Mouse (Mus musculus) adrenal gland, postnatal 4 days (tissue): ENCODE data around the gene BC024978. TPM values are rescaled to one million over a fixed set of nuclear protein-coding genes. Genes with fewer than 3 reads are reported as not detected.

ENCODE experiments used
- DNase-seq, 2 experiments: peaks; one replicate each; pipeline ENCODE4 v3.0.0; 2021 to 2022; ENCODE audit warnings: low spot score in 2 of 2, mixed read lengths in 2 of 2
- long read RNA-seq, 2 experiments: library from polyadenylated mRNA; stranded (forward); transcript quantifications; one replicate each; pipeline ENCODE4 v2.0.0; 2021
- total RNA-seq, 2 experiments: library from RNA; stranded (reverse); gene quantifications; 2 replicates each; pipeline ENCODE4 v1.2.3; 2021

Gene BC024978
- total RNA-seq = 10 to 100 TPM; 19.2 to 22.7 TPM
- long read RNA-seq, experiment 1, partial matches to known transcripts = 0 of 1 reads
- long read RNA-seq, experiment 1, other reads (novel, unspliced or antisense) = 0 of 1 reads
- long read RNA-seq, experiment 2, partial matches to known transcripts = 0 of 4 reads
- long read RNA-seq, experiment 2, other reads (novel, unspliced or antisense) = 4 of 4 reads

DNA sequence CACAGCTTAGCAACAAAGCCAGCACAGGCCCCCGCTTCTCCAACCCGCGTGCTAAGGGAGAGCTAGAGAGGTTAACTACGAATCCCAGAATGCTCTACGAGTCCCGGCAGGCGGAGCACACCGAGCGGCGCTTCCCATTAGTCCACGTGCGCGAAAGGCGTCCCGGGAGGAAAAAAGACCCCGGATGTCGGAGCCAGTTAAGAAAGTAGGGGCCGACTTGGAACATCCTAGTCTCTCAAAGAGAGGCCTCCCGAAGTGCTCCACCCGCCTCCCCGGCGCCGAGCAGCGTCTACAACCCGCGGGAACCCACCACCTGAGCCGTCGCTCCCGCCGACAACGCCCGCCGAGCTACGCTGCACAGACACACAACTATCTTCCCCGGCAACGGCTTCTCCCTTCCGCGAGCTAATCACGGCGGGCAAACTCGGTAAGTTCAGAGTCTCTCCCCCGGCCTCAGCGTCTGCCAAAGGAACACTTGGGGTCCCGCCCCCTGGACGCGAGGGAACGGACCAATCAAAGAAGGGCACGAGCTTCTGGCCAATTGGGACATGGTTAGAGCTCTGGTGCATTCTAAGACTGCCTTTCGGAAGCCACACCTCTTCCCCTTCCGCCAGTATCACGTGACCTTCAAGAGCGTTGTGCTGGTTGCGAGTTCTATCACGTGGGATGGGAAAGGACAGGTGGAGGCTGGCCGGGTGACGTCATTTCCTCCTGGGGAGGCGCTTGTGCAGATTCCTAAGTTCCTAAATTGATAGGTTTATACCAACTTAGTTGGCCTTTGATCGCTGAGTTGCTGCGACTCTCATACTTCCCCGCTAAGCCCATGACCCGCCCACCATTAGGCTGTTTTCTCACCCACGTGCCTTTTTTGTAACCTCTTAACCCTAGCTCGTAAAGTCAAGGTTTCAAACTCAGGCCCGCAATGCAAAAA, at the start of gene BC024978, which contains the start of gene Snrpa:
Gene BC024978 (plus strand): TSS at position 101 of the 931 bp plus-strand sequence.
Gene Snrpa (minus strand): TSS at position 591 of the 931 bp plus-strand sequence.
- peak; percentile 71 to 88 for DNase-seq

DNA sequence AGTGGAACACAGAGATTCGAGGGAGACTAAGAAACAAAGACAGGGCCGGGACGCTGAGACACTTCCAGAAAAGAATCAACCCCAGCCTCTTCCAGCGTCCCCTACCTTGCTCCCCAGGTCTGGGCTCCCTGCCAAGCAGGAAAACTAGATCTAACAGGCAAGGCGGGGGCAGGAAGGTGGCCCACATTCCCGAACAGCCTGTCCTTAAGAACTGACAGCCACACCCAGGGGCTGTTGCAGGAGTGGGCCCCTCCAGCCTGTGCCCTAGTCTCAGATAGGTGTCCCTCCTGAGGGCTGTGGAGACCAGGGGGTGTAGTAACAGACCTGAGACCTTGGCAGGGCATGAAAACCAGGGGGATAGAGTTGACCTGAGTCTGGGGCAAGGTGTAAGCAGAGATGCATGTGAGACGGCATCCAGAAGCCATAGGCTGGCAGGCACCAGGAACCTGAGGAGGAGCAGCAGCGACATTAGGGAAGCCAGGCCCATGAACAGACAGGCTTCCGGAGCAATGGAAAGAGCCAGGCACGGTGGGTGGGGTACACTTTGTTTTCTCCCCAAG, 42.3 kb upstream of the BC024978 start, which contains the start of gene Cyp2t4:
Gene Cyp2t4 (plus strand): TSS at position 510 of the 560 bp plus-strand sequence.
- no peak for DNase-seq

DNA sequence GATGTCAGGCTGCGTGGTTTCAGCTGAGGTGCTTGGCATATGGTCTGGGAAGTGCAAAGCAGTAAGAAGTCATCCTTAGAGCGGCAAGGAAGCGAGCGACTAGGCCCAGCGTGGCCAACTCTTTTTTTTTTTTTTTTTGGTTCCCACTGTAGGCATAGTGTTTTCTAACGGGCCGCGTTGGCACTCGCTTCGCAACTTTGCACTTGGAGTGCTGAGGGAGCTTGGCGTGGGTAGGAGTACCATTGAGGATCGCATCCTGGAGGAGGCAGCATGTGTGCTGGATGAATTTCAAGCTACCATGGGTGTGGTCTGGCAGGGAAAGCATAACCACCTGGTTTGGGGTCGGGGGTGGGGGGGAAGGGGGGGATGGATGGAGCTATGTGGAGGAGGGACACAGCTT, 39.6 kb upstream of the BC024978 start:
- no peak for DNase-seq

DNA sequence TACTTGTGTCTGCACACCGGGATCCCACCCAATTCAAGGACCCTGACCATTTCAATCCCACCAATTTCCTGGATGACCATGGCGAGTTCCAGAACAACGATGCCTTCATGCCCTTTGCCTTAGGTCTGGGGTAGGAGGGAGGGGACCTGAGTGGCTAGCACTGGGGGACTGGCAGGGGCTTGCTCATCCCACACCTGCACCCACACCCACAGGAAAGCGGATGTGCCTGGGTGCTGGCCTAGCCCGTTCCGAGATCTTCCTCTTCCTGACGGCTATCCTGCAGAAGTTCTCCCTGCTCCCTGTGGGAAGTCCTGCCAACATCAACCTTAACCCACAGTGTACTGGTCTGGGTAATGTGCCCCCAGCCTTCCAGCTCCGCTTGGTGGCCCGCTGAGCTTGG, 37.4 kb upstream of the BC024978 start:
- no peak for DNase-seq

DNA sequence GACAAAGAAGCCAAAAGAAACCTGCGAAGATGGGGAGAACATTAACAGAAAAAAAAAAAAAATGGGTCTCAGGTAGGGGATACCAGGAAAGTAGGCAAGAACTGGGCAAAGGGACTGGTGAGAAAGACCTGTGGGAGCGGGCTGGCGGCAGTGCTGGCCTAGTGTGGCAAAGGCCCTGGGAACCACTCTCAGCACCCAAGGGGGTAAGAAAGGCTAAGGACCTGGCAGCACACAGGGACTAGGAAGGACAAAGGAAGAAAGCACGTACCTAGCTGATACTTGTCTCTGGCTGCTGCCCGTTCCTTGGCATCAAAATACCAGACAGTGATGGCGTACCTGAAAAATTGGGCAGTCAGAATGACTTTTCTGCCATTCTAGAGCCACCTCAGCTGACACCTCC, 36.3 kb upstream of the BC024978 start:
- DNase-seq = no peak

DNA sequence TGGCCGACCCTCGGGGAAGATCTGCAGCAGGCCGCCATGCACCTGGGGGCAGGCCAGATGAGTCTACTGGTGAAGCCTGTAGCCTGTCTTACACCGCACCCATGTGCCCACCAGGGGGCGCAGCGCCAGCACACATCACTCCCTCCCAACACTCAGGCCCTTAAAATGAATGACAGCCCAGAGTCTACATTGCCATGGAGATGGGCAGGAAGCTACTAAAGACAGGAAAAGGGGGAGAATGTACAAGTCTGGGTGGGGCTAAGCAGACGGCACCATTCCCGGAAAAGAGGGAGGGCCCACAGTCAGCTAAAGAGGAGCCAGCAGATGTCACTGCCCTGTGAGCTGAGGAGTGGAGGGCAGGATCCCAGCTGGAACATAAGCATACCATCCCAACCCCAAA, 35.7 kb upstream of the BC024978 start:
- DNase-seq = peak; percentile 68 to 73

DNA sequence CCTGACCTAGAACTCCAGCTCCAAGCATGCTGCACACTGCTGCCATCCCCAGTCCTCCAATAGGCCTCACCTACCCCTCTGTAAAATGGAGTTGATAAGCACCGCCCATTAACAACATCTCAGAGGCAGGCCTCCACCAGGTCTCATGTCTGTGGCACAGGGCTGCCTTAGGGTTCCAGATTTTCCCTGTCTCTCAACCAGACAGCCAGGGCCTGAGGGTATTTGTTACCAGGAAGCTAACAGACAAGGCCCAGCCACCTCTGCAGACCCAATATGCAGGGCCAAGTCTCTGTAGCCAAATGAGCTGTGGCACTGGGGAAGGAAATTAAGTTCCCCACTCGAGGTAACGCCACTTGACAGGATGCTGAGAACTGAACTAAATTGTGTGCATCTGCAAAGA, 34.7 kb upstream of the BC024978 start:
- no peak for DNase-seq

DNA sequence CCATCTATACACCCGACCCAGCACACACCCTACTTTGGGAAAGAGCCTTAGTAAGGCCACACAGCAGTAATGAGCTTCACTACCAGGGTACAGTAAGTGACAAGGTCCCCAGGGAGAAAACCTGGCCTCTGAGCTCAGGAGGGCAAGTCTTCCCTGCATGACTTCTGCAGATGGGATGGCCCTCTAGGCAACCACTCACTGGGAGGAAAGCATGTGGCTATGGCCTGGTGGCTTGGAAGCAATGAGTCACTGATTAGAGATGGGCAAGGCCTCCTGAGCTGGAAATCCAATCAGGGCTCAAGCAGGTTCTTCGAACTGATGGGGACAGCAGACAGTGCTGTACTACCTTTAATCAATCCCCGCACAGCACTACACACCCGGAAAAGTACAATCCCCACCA, 33.8 kb upstream of the BC024978 start:
- DNase-seq = no peak

DNA sequence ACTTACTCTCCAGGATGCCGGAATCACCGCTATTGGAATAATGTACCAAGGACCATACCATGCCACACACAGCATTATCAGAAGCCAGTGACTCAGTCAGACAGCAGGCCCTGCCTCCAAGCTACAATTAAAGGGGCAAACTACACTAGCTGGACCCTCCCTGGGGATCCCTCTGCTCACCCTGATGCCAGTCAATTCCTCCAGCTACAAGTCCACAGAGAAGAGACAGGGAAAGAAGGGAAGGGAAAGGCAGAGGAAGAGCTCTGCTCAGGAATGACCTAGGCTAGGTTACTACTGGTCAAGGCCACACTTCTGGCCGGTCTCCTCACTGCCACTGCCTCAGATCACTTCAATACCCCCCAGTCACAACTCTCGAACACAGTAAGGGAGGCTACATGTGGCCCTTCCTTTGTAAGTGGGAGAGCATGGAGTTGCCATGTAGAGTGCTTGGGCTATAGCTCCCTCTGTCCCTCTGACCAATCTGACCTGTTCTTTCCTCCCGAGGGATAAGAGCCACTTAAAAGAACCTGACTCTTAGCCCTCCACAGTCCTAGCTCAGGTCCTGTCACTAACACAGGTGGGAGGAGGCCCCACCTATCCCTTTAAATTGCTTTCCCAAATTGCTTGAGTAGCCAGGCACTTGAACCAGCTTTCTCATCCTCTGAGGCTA, 32.7 kb upstream of the BC024978 start:
- no peak for DNase-seq

DNA sequence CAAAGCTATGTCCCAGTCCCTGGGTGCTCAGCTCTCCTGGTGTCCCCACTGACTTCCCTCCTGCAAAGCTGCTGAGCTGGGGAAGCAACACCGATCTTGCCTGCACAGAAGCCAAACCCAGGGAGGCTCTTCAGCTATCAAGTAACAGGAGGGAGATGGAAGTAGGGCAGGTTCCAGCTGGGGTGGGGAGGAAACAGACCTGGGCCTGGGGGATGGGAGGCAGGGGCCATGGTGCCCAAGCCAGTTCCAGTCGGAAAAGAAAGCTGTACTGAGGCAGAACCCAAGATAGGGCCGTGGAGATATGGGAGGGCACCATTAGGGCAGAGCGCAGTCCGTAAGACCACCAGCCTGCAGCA, 32.2 kb upstream of the BC024978 start:
- DNase-seq = no peak

DNA sequence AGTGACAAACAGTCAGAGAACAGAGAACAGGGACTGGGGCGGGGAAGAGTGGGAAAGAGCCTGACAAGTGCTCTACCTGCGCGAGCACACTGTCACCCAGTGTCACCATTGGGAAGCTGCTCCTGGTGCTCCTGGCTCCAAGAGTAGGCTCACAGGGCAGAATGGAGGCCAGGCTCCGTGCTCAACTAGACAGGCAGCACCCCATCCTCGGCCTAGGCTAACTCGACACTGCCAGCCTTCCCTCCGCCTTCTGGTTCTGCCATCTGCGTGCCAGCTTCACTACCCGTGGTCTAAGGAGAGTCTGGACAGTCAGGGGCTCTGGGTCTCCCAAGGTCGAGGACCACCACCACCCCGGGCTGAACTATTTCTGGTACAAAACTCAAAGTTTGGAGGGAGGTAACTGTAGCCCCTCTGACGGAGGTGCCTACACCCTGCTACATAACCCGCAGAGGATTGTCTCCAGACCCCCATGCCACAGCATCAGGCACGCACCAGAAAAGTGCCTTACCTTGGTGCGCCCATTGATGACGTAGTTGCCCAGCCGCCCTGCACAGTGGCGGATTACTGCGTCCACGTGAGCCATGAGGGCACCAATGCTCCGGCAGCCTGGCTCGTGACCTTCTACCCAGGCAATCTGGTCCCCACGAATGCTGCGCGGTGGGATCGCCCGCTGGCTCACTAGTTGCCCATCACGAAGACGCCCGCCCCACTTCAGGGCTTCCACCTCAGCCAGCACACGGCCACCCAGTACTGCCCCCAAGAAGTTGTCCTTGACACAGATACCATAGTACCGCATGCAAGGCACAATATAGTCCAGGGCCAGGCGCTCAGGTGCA, 31.3 kb upstream of the BC024978 start:
- no peak for DNase-seq

DNA sequence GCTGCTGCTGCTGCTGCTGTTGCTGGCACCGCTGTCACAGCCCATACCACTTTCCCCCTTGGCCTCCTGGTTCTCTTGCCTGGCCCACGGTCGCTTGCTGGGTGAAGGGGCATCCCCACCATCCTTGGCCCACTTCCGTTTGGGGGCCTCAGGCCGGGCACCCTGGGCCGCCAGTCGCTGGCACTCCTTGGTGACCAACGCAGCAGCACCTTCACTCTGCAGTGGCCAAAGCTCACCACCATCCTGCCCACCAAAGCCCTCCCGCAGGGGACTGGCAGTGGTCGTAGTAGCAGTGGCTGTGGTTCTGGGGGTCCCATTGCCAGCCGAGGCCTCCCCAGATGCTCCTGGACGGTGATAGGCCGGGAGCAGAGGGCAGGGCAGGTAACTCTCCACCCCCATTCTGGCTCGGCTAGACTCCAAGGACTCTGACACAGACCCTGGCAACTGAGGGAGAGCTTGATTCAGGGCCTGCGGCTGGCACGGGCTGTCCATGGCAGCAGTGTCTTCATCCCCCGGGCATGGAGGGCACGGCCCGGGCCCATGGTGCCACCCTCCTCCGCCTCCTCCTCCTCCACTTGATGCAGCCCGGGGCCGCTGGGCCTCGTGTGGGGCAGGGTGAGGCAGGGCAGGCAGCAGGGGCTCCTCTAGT, 30.4 kb upstream of the BC024978 start:
- peak in 1 of 2 experiments; percentile 55 for DNase-seq

DNA sequence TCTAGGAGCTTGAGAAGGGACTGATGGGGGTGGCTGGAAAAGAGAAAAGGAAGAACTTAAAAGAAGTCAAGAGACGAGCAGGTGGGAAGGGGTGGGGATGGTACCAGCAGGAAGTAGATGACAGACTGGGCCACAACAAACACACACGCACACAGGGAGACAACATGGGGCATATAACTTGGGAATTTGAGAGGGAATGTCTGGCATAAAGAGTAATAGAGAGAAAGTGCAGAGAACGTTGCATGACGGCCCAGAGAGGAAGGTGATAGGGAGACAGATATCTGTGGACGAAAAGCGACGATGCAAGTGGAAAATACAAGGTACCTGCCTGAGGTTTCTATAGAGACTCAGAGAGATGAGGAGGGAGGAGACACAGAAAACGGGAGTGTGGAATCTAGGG, 29.9 kb upstream of the BC024978 start:
- DNase-seq = no peak

DNA sequence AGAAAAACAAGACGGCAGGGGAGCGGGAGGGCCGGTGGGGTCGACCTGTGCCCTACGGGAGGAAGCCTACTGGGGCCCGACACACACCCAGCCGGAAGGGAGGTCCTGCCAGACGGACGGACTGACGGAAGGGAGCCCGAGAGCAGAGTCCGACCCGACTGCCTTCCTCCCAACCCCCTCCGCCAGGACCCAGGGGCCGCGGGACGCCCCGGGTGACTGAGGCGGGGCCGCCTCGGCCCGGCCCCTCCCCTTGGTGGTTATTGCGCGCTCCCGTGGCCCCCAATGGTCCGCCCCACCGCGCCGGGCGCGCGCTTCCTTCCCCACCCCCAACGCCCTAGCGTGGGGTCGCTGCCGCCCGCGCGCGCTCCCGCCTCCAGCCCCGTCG, 29.4 kb upstream of the BC024978 start:
- DNase-seq = peak; percentile 82 to 84

DNA sequence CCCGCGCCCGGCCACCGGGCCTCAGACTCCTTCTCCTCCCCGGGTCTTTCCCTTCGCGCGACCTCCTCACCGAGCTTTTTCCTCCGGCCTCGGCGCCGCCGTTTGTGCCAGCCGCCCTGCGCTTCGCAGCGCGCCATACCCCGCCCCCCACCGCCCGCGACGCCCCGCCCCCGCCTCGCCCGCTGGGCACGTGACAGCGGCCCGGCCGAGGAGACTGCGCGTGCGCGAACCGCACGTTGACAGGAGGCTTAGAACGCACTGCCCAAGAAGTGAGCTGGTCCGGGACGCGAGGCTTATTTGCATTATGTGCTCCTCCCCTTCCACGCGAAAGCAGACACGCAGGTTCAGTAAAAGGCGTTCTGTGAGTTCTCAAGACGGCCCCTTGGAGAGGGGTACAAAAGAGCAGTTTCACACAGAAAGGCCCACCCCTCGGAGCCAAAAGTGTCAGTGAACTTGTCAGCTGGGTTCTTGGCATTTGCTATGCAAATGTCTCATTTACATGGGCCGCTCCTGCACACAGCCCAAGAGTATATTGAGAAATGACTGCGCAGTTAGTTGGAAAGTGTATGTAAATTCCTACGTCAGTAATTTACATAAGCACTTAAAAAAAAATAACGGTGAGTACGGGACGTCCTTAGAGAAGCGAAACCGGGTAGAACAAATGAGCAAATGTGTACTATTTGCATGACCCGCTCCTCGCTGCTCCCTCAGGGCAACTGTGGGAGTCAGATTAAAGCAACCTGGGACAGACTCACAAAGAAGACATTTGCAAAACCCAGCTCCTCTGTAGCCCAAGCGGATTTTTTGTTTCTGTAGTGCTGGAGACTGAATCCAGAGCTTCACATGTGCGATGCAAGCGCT, 28.7 kb upstream of the BC024978 start, which contains the start of gene Egln2:
Gene Egln2 (minus strand): TSS at position 189 of the 861 bp plus-strand sequence.
- peak; percentile 92 to 94 for DNase-seq

DNA sequence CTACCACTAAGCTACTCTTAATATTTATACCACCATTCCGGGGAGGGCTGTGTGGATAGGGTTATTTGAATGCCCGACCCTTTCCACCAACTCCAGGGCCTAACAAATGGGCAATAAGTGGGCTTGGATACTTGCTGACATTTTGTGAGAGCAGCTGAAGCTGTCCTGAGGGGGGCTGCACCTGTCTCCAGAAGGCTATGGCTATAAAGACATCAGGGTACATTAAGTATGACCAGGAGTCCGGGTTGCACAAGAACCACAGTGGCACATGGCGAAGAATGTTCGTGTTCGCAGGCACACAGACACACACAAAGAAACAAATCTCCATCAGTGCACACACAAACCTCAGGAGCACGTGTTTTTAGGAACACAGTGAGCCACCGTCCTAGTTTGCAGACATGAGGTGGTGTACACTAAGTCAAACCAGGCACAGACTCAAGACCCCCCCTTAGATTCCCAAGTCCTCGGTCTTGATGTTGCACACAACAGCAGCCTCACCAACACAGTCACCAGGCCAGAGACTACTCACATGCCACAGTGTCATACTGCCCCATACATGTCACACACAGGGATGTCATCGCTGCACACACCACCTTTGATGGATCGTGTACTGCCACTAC, 28.0 kb upstream of the BC024978 start:
- DNase-seq = no peak

DNA sequence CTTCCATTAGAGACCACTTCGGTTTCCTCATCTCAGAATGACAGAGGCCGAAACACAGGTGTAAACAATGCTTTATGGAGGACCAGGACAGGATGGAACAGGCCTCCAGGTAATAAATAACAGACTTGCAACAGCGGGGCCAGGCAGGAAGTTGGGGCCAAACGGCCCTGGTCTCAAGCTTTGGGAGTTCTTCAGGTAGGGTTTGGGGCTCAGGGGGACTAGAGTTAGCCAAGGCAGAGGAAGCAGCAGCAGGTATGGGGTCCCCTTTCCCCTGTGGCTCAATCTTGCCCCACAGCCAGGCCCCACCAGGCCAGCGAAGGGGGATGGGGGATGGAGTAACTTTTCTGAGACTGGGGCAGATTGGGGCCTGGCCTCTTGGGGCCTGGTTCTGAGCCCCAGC, 27.2 kb upstream of the BC024978 start:
- no peak for DNase-seq

DNA sequence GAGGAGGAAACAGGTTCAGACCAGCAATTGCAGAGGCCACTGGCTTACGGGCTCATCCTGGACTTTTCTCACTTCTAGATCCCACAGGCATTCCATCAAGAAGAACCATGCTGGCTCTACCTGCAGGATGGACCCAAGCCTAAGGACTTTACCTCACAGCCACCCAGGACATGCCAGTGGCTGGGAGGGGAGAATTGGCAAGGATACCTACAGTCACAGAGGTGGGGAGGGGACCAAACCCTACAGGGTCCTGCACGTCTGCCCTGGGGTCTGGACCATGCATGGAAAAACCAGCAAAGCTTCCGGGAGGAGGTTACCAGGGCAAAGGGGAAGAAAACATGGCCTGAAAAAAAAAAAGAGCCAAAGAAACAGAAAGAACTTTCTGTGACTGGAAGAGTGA, 24.6 kb upstream of the BC024978 start:
- no peak for DNase-seq

DNA sequence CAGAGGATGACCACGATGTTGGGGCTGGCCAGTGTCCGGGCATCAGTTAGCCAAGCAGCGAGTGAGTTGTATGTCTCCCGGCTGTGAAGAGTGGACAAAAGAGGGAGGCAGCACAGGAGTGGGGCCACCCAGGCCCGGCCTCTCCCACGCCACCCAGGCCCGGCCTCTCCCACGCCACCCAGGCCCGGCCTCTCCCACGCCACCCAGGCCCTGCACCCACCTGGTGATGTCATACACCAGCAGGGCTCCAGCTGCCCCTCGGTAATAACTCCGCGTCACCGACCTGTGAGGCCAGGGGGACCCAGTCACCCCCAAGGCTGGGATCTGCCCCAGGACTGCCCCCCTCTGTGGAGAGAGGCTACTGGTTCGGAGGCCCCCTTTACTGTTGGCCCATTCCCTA, 21.1 kb upstream of the BC024978 start:
- DNase-seq = no peak
